Mouse (Mus musculus): ENCODE measurements around the gene Tgm2.

DNA sequence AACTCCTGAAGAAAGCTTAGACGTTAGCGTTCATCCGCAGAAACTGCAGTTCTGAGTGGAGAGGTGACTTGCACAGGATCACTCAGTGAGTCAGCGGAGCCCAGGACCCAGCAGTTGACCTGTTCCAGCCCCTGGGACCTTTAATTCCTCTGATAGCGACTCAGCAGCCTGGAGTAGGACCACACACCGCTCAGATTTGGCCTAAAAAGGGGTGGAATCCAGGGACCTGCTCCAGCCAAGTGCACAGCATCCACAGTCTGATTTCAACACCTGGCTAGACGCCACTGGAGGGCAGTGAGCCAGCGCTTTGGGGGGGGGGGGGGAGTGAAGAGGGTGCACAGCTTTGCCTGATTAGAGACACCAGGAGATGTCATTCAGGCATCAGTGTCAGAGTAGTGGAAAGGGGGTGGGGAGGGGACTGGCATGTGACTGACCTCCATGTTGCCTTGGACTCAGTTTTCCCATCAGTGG is 22.5 kb upstream of the Tgm2 start:
- TF ChIP-seq CTCF (IDR thresholded peaks at IDR 0.05; ENCODE audit: borderline replicate concordance, extremely low read depth, insufficient read depth, insufficient read length) (no peak), POLR2A (IDR thresholded peaks at IDR 0.05; ENCODE audit: borderline replicate concordance, extremely low read depth, insufficient read depth, insufficient read length, poor library complexity, severe bottlenecking) (no peak)

Data from brain, embryonic 14.5 days (tissue).